Mouse (Mus musculus) kidney, embryonic 14.5 days (tissue): Measurements from ENCODE around the gene St8sia4. TPM values are rescaled to one million over a fixed set of nuclear protein-coding genes. Genes with fewer than 3 reads are reported as not detected.

ENCODE experiments used
- ATAC-seq: fragments of 200-750 bp; cut with Nextera tagmentation; 2 replicates; pipeline ENCODE4 v1.8.0; 2017; ENCODE audit warnings: moderate number of reproducible peaks, mild to moderate bottlenecking, moderate TSS enrichment, moderate library complexity; ENCODE audit not compliant: low FRiP score, low TSS enrichment
- H3K27ac ChIP-seq: fragments of 300-500 bp; sonication (generic); 2 replicates; pipeline ENCODE4 v1.5.1; 2014; ENCODE audit warnings: low read depth, mild to moderate bottlenecking, low read length, moderate library complexity, mixed read lengths
- H3K27me3 ChIP-seq: fragments of 300-500 bp; sonication (generic); 2 replicates; pipeline ENCODE4 v1.6.1; 2014; ENCODE audit warnings: mild to moderate bottlenecking, low read length; ENCODE audit not compliant: control insufficient read depth, insufficient read depth
- H3K36me3 ChIP-seq: fragments of 300-500 bp; sonication (generic); 2 replicates; pipeline ENCODE4 v1.6.1; 2014; ENCODE audit warnings: low read length, mixed read lengths; ENCODE audit not compliant: control insufficient read depth, insufficient read depth
- H3K4me1 ChIP-seq: fragments of 300-500 bp; sonication (generic); 2 replicates; pipeline ENCODE4 v1.6.1; 2014; ENCODE audit warnings: low read length, mixed read lengths; ENCODE audit not compliant: control insufficient read depth, insufficient read depth
- H3K4me2 ChIP-seq: fragments of 300-500 bp; sonication (generic); replicated peaks from 2 replicates; pipeline ENCODE4 v1.6.1; 2014; ENCODE audit warnings: low read depth, mild to moderate bottlenecking, low read length
- H3K4me3 ChIP-seq: fragments of 300-500 bp; sonication (generic); 2 replicates; pipeline ENCODE4 v1.5.1; 2014; ENCODE audit warnings: mild to moderate bottlenecking, low read length
- H3K9ac ChIP-seq: fragments of 300-500 bp; sonication (generic); 2 replicates; pipeline ENCODE4 v1.6.1; 2014; ENCODE audit warnings: low read depth, mild to moderate bottlenecking, low read length, moderate library complexity
- H3K9me3 ChIP-seq: fragments of 300-500 bp; sonication (generic); 2 replicates; pipeline ENCODE4 v1.6.1; 2016; ENCODE audit warnings: low read length; ENCODE audit not compliant: control insufficient read depth
- WGBS: fragments of 180-500 bp; shearing (Covaris S2); extraction: QIAGEN DNeasy Blood & Tissue Kit; methylation state at CpG from one replicate; pipeline ENCODE4 v1.1.7; 2014; 5-methylcytosine and 5-hydroxymethylcytosine counted together
- polyA plus RNA-seq: library from polyadenylated mRNA; unstranded; fragments of >200 nt; fragmentation: Nextera tagmentation; extraction: Ambion mirVana; gene quantifications from 2 replicates; pipeline ENCODE4 v1.2.1, GENCODE M21; 2014

St8sia4 gene
- polyA plus RNA-seq, 1 experiment from 2014 or later, result 4.0 TPM

- 95% methylated on average over 2 of the region's 2 CpGs for WGBS
- no peak overlapping the region for H3K4me3 ChIP-seq
- H3K4me2 ChIP-seq, result no peak overlapping the region
- H3K9me3 ChIP-seq, result no peaks in the 10 kb centered on the region
- H3K27me3 ChIP-seq, result no peaks in the 10 kb centered on the region
- no peaks in the 10 kb centered on the region for H3K36me3 ChIP-seq
- H3K27ac ChIP-seq, result no peak overlapping the region
- no peak overlapping the region for H3K9ac ChIP-seq
- H3K4me1 ChIP-seq, result no peaks in the 10 kb centered on the region
- no peak for ATAC-seq
Measured at GRCm38 (mm10) chr1:95610017-95610416, 57.4 kb downstream of the St8sia4 start.

- no peak for ATAC-seq
- Histone ChIP-seq H3K9ac (no peak overlapping the region), H3K4me2 (no peak overlapping the region), H3K36me3 (no peaks in the 10 kb centered on the region), H3K9me3 (no peaks in the 10 kb centered on the region), H3K4me1 (no peaks in the 10 kb centered on the region), H3K27me3 (no peaks in the 10 kb centered on the region), H3K27ac (no peak overlapping the region), H3K4me3 (no peak overlapping the region)
- WGBS, result 88% methylated on average over 5 of the region's 5 CpGs
Measured at GRCm38 (mm10) chr1:95609045-95609444, 58.3 kb downstream of the St8sia4 start.

GRCm38 (mm10) chr1:95605458-95605857 is 61.9 kb downstream of the St8sia4 start:
- Histone ChIP-seq H3K9ac (no peak overlapping the region), H3K4me1 (no peaks in the 10 kb centered on the region), H3K27ac (no peak overlapping the region), H3K36me3 (no peaks in the 10 kb centered on the region), H3K27me3 (no peaks in the 10 kb centered on the region), H3K9me3 (no peaks in the 10 kb centered on the region), H3K4me3 (no peak overlapping the region), H3K4me2 (no peak overlapping the region)
- WGBS, result 69% methylated on average over 2 of the region's 2 CpGs
- ATAC-seq, result no peak

GRCm38 (mm10) chr1:95598108-95598507 is 69.3 kb downstream of the St8sia4 start:
- Histone ChIP-seq H3K36me3 (no peaks in the 10 kb centered on the region), H3K4me3 (no peak overlapping the region), H3K9me3 (no peaks in the 10 kb centered on the region), H3K9ac (no peak overlapping the region), H3K27me3 (no peaks in the 10 kb centered on the region), H3K27ac (no peak overlapping the region), H3K4me1 (no peaks in the 10 kb centered on the region), H3K4me2 (no peak overlapping the region)
- 94% methylated on average over 1 of the region's 1 CpGs for WGBS
- ATAC-seq, result no peak

- 94% methylated on average over 1 of the region's 1 CpGs for WGBS
- H3K9ac ChIP-seq, result no peak overlapping the region
- no peak for ATAC-seq
- H3K4me3 ChIP-seq, result no peak overlapping the region
- H3K4me2 ChIP-seq, result no peak overlapping the region
- no peaks in the 10 kb centered on the region for H3K27me3 ChIP-seq
- no peaks in the 10 kb centered on the region for H3K9me3 ChIP-seq
- H3K36me3 ChIP-seq, result no peaks in the 10 kb centered on the region
- no peaks in the 10 kb centered on the region for H3K4me1 ChIP-seq
- no peak overlapping the region for H3K27ac ChIP-seq
Measured at GRCm38 (mm10) chr1:95596825-95597224, 70.5 kb downstream of the St8sia4 start.

GRCm38 (mm10) chr1:95591101-95591500 is 76.3 kb downstream of the St8sia4 start:
- H3K9ac ChIP-seq, result no peak overlapping the region
- H3K27me3 ChIP-seq, result no peaks in the 10 kb centered on the region
- no peak for ATAC-seq
- H3K4me1 ChIP-seq, result no peaks in the 10 kb centered on the region
- no peak overlapping the region for H3K27ac ChIP-seq
- H3K36me3 ChIP-seq, result no peaks in the 10 kb centered on the region
- no peak overlapping the region for H3K4me3 ChIP-seq
- 83% methylated on average over 2 of the region's 2 CpGs for WGBS
- no peaks in the 10 kb centered on the region for H3K9me3 ChIP-seq
- H3K4me2 ChIP-seq, result no peak overlapping the region

GRCm38 (mm10) chr1:95590108-95590507 is 77.3 kb downstream of the St8sia4 start:
- Histone ChIP-seq H3K4me1 (no peaks in the 10 kb centered on the region), H3K9me3 (no peaks in the 10 kb centered on the region), H3K27me3 (no peaks in the 10 kb centered on the region), H3K27ac (no peak overlapping the region), H3K4me2 (no peak overlapping the region), H3K9ac (no peak overlapping the region), H3K36me3 (no peaks in the 10 kb centered on the region), H3K4me3 (no peak overlapping the region)
- 71% methylated on average over 2 of the region's 2 CpGs for whole genome bisulfite sequencing
- ATAC-seq, result no peak

GRCm38 (mm10) chr1:95589471-95589870 is 77.9 kb downstream of the St8sia4 start:
- no peak overlapping the region for H3K27ac ChIP-seq
- H3K9ac ChIP-seq, result no peak overlapping the region
- no peaks in the 10 kb centered on the region for H3K36me3 ChIP-seq
- no peak overlapping the region for H3K4me2 ChIP-seq
- ATAC-seq, result no peak
- H3K4me1 ChIP-seq, result no peaks in the 10 kb centered on the region
- H3K4me3 ChIP-seq, result no peak overlapping the region
- no peaks in the 10 kb centered on the region for H3K27me3 ChIP-seq
- H3K9me3 ChIP-seq, result no peaks in the 10 kb centered on the region

- H3K27me3 ChIP-seq, result no peaks in the 10 kb centered on the region
- H3K36me3 ChIP-seq, result no peaks in the 10 kb centered on the region
- no peak overlapping the region for H3K9ac ChIP-seq
- ATAC-seq, result no peak
- no peaks in the 10 kb centered on the region for H3K4me1 ChIP-seq
- H3K9me3 ChIP-seq, result no peaks in the 10 kb centered on the region
- H3K4me2 ChIP-seq, result no peak overlapping the region
- 81% methylated on average over 1 of the region's 1 CpGs for WGBS
- H3K4me3 ChIP-seq, result no peak overlapping the region
- no peak overlapping the region for H3K27ac ChIP-seq
Measured at GRCm38 (mm10) chr1:95583310-95583709, 84.1 kb downstream of the St8sia4 start.

GRCm38 (mm10) chr1:95582264-95582663 is 85.1 kb downstream of the St8sia4 start:
- Histone ChIP-seq H3K9me3 (no peaks in the 10 kb centered on the region), H3K27ac (no peak overlapping the region), H3K36me3 (no peaks in the 10 kb centered on the region), H3K4me1 (no peaks in the 10 kb centered on the region), H3K9ac (no peak overlapping the region), H3K27me3 (no peaks in the 10 kb centered on the region), H3K4me3 (no peak overlapping the region), H3K4me2 (no peak overlapping the region)
- 53% methylated on average over 1 of the region's 1 CpGs for WGBS
- no peak for ATAC-seq
